Mouse (Mus musculus) heart, embryonic 16.5 days (tissue): Measurements from ENCODE around the gene Pdrg1. TPM values are rescaled to one million over a fixed set of nuclear protein-coding genes. Genes with fewer than 3 reads are reported as not detected.
A peak's percentile ranks its signal among the peaks of the same experiment; 100 is the strongest.

Experiments used
- ATAC-seq: fragments of 200-750 bp; cut with Nextera tagmentation; replicated peaks from 2 replicates; pipeline ENCODE4 v1.8.0; 2017; ENCODE audit warnings: moderate number of reproducible peaks; ENCODE audit not compliant: insufficient read depth, low FRiP score; ENCODE audit errors: extremely low read depth
- H3K27ac ChIP-seq: fragments of 300-500 bp; sonication (generic); 2 replicates; pipeline ENCODE4 v1.5.1; 2014; ENCODE audit warnings: mild to moderate bottlenecking, low read length, control low read depth, moderate library complexity
- H3K27me3 ChIP-seq: fragments of 300-500 bp; sonication (generic); 2 replicates; pipeline ENCODE4 v1.6.1; 2014; ENCODE audit warnings: low read length, mixed read lengths; ENCODE audit not compliant: control insufficient read depth, insufficient read depth
- H3K36me3 ChIP-seq: fragments of 300-500 bp; sonication (generic); 2 replicates; pipeline ENCODE4 v1.6.1; 2014; ENCODE audit not compliant: control insufficient read depth, insufficient read depth
- H3K4me1 ChIP-seq: fragments of 300-500 bp; sonication (generic); 2 replicates; pipeline ENCODE4 v1.6.1; 2014; ENCODE audit warnings: low read length, mixed read lengths; ENCODE audit not compliant: control insufficient read depth, insufficient read depth
- H3K4me2 ChIP-seq: fragments of 300-500 bp; sonication (generic); 2 replicates; pipeline ENCODE4 v1.6.1; 2014; ENCODE audit warnings: low read depth, mild to moderate bottlenecking, control low read depth, low read length
- H3K4me3 ChIP-seq: fragments of 300-500 bp; sonication (generic); 2 replicates; pipeline ENCODE4 v1.5.1; 2014; ENCODE audit warnings: mild to moderate bottlenecking, control low read depth, low read length
- H3K9ac ChIP-seq: fragments of 300-500 bp; sonication (generic); 2 replicates; pipeline ENCODE4 v1.6.1; 2014; ENCODE audit warnings: low read length, control low read depth
- H3K9me3 ChIP-seq: fragments of 300-500 bp; sonication (generic); replicated peaks from 2 replicates; pipeline ENCODE4 v1.6.1; 2016; ENCODE audit warnings: low read length; ENCODE audit not compliant: control insufficient read depth
- WGBS: fragments of 180-500 bp; shearing (Covaris S2); extraction: QIAGEN DNeasy Blood & Tissue Kit; methylation state at CpG from one replicate; pipeline ENCODE4 v1.1.7; 2014; 5-methylcytosine and 5-hydroxymethylcytosine counted together
- polyA plus RNA-seq: library from polyadenylated mRNA; unstranded; fragments of >200 nt; fragmentation: Nextera tagmentation; extraction: Ambion mirVana; gene quantifications from 2 replicates; pipeline ENCODE4 v1.2.1, GENCODE M21; 2015

Pdrg1 gene
- polyA plus RNA-seq, 1 experiment from 2014 or later = 146 TPM

DNA sequence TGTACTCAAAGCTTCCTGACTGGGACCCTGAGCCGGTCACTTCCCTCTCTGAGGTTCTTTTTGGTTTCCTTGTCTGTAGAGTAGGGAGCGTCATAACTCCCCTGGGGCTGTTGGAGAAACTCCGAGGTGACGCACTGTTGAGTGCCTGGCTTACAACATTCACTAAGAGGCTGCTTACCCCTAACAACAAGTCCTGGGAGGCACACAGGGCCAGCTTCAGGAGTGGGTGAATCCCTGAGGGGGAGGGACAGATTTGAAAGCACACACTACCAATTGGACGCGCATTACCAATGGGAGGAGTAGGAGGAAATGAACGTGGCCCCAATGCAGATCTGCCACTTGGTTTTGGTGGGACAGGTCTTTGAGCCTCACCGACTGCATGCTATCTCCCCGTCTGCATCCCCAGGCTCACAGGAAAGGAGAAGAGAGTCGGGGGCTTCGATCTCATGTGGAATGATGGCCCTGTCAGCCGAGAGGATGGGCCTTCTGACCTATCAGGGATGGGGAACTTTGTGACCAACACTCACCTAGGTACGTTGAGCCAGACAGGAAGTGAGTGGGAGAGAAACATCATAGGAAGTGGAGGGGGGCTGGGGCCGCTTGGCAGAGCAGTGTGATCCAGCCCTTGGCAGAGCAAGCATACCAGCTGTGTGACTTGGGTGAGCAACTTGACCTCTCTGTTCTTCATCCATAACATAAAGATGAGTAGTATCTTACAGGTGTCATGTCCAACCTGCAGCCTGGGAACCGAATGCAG, 12.6 kb downstream of the Pdrg1 start:
- no peak; the same call in 1 of the 2 replicates for ATAC-seq
- no peak overlapping the region; the same call in 1 of the 2 replicates for H3K4me3 ChIP-seq
- 67% methylated on average over 15 of the region's 15 CpGs for WGBS
- no peaks in the 10 kb centered on the region for H3K9me3 ChIP-seq
- 0 out of 2 replicates have a peak, but pooled peaks cover 2% of the 10 kb centered on the region for H3K27me3 ChIP-seq
- H3K9ac ChIP-seq = no peak overlapping the region
- 0 out of 2 replicates have a peak, but pooled peaks cover 2% of the 10 kb centered on the region for H3K36me3 ChIP-seq
- H3K27ac ChIP-seq = no peak overlapping the region
- H3K4me2 ChIP-seq = no peak overlapping the region
- no peaks in the 10 kb centered on the region for H3K4me1 ChIP-seq

DNA sequence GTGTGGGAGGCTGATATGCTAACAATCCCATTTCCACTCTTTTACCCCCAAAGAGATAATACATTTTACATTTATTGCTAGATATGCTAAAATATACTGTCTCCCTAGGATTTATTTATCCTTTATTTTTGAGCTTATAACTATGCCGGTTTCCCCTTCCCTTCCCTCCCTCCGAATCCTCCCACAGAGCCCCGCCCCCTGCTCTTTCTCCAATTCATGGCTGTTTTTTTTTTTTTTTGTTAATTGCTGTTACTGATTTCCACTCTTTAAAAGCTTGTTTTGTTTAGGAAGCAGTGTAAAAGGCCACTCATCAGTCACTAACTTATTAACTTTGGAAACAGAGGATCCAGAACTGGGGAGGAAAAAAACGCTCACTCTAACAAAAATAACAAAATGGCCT, 18.2 kb downstream of the Pdrg1 start:
- no peaks in the 10 kb centered on the region for H3K4me1 ChIP-seq
- H3K4me2 ChIP-seq = no peak overlapping the region
- H3K9me3 ChIP-seq = no peaks in the 10 kb centered on the region
- H3K27me3 ChIP-seq = 0 out of 2 replicates have a peak, but pooled peaks cover 2% of the 10 kb centered on the region
- no peak overlapping the region for H3K27ac ChIP-seq
- no peak overlapping the region for H3K9ac ChIP-seq
- H3K36me3 ChIP-seq = no peaks in the 10 kb centered on the region
- 66% methylated on average over 4 of the region's 4 CpGs for WGBS
- H3K4me3 ChIP-seq = no peak overlapping the region
- no peak for ATAC-seq

DNA sequence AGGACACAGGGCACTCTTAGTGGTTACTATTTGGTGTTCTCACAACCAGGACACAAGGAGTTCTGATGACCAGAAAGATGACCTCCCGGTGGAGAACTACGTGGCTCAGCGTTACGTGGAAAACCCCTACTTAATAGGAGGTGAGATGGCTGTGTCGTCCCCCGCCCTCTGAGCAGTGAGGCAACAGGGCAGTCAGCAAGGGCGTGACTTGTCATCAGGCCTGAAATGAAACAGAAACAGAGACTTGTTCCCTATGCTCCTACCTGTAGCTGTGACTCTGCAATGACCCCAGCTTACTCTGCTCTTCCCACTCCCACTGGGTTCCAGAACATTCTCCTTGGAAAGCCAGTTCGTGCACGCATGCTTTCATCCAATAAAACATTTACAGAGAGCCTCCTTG, 23.7 kb downstream of the Pdrg1 start:
- WGBS = 61% methylated on average over 9 of the region's 9 CpGs
- no peaks in the 10 kb centered on the region for H3K27me3 ChIP-seq
- no peaks in the 10 kb centered on the region for H3K36me3 ChIP-seq
- H3K9me3 ChIP-seq = no peaks in the 10 kb centered on the region
- no peak overlapping the region for H3K4me3 ChIP-seq
- no peak overlapping the region for H3K9ac ChIP-seq
- H3K27ac ChIP-seq = no peak overlapping the region
- H3K4me2 ChIP-seq = no peak overlapping the region
- ATAC-seq = no peak
- H3K4me1 ChIP-seq = no peaks in the 10 kb centered on the region

DNA sequence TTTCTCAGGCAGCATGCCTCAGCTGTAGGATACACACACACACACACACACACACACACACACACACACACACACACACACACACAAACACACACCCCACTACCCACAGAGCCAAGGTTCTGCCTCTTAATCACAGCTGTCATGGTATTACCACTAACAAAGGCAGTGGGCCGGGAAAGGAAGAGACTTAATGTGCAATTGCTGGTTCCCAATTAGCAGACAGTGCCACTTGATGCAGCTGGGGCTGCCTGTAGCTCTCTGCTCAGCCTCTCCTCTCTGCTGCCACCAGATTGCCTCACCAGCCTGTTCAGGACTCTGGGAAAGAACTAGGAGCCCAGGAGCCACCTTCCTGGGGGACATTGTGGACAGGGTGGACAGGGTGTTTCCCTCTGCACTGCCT, 29.6 kb downstream of the Pdrg1 start:
- Histone ChIP-seq H3K4me3 (no peak overlapping the region), H3K4me1 (no peaks in the 10 kb centered on the region), H3K36me3 (no peaks in the 10 kb centered on the region), H3K27ac (no peak overlapping the region), H3K4me2 (no peak overlapping the region), H3K9ac (no peak overlapping the region), H3K27me3 (no peaks in the 10 kb centered on the region), H3K9me3 (no peaks in the 10 kb centered on the region)
- 53% methylated on average over 1 of the region's 1 CpGs for WGBS
- ATAC-seq = no peak

DNA sequence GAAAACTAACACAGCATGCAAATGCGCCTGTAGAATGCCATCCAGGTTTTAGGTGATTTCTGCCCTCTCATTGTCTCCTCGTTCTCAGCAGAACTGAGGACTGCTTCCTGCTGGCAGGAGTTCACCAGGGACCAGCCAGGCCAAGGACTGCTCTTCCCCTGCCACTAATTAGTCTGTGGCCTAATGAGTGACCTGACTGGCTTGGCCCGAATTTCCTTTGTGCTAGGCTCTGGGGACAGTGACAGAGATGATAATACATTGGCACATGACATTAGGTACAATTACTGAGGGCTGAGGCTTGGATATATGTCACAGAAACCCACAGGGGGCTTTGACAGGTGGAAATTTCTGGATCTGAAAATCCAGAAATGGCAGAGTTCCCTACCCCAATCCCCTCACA, 38.2 kb downstream of the Pdrg1 start:
- 59% methylated on average over 3 of the region's 3 CpGs for WGBS

DNA sequence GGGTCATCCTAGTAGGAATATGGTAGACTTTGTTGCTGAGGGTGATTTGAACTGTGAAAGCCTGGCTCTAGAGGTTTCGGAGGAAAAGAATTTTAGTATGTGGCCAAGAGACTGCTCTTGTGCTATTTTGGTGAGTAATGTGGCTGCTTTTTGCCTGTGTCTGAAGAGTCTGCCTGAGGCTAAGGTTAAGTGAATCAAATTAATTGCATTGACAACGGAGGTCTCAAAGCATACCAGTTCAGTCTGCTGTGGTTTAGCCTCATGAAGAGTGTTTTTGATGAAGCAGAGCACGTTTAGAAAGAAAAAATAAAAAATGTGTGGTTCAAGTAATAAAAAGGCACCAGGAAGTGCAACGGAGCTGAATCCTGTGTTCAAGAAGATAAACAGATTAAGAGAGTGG, 49.7 kb downstream of the Pdrg1 start:
- 68% methylated on average over 4 of the region's 4 CpGs for WGBS

More for the DNA sequence above, 38.2 kb downstream of the Pdrg1 start:
- no peak overlapping the region for H3K27ac ChIP-seq
- H3K4me2 ChIP-seq = no peak overlapping the region
- H3K9me3 ChIP-seq = 0 out of 2 replicates have a peak, but pooled peaks cover 2% of the 10 kb centered on the region
- H3K36me3 ChIP-seq = no peaks in the 10 kb centered on the region
- no peaks in the 10 kb centered on the region for H3K27me3 ChIP-seq
- no peak for ATAC-seq
- H3K4me1 ChIP-seq = no peaks in the 10 kb centered on the region
- H3K4me3 ChIP-seq = no peak overlapping the region
- H3K9ac ChIP-seq = no peak overlapping the region

DNA sequence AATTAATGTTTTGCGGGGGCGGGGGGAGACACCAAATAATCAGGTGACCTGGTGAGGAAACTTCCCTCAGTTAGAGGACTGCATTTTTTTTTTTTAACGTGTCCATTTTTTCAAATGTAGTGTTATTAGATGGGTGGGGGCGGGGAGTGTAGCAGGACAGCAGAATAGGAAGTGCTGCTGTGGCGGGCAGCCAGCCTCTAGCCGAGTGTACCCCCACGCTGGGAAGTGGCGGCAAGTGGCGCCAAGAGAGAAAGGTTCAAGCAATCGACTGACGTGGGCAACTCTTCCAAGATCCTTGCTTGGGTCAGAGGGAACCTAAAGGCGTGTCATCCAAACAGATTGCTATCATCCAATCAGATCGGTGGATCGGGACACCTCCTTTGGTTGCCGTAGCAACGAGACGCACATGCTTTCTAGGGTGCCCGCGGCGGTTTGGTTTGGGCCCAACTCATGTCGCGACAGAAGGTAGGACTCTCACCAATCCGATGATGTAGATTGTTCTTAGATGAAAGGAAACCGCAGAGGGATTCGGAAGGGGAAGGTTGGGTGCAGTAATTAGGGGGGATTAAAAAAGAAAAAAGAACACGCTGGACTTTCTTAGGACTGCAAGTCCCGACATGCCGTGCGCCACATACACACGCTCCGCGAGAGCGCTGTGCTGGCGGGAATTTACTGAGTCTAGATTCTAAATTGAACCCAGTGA, 53.0 kb downstream of the Pdrg1 start, which contains the start of gene Ttll9:
TSS of gene Ttll9 (plus strand) at position 395 of the 703 bp plus-strand sequence.
- peak; percentile 78 for ATAC-seq

More for the DNA sequence above, 49.7 kb downstream of the Pdrg1 start:
- ATAC-seq = no peak
- H3K9ac ChIP-seq = no peak overlapping the region
- H3K36me3 ChIP-seq = no peaks in the 10 kb centered on the region
- H3K4me2 ChIP-seq = no peak overlapping the region
- no peaks in the 10 kb centered on the region for H3K9me3 ChIP-seq
- no peak overlapping the region for H3K4me3 ChIP-seq
- no peaks in the 10 kb centered on the region for H3K4me1 ChIP-seq
- no peaks in the 10 kb centered on the region for H3K27me3 ChIP-seq
- no peak overlapping the region for H3K27ac ChIP-seq

More for the DNA sequence above, 53.0 kb downstream of the Pdrg1 start, which contains the start of gene Ttll9:
- peak within 1 kb of the TSS; percentile 51 for H3K4me3 ChIP-seq
- peak within 1 kb of the TSS; percentile 54 for H3K9ac ChIP-seq
- no peaks in the 10 kb centered on the region for H3K4me1 ChIP-seq
- H3K4me2 ChIP-seq = peak within 1 kb of the TSS; percentile 88
- 2% methylated on average over 34 of the region's 34 CpGs for WGBS
- peaks cover 4% of the 10 kb centered on the region; the same call in 1 of the 2 replicates for H3K27me3 ChIP-seq
- no peaks in the 10 kb centered on the region for H3K9me3 ChIP-seq
- H3K36me3 ChIP-seq = no peaks in the 10 kb centered on the region
- H3K27ac ChIP-seq = no peak within 1 kb of the TSS
